1 mouse cellular context compared by ENCODE assay signal in the genomic region with DNA sequence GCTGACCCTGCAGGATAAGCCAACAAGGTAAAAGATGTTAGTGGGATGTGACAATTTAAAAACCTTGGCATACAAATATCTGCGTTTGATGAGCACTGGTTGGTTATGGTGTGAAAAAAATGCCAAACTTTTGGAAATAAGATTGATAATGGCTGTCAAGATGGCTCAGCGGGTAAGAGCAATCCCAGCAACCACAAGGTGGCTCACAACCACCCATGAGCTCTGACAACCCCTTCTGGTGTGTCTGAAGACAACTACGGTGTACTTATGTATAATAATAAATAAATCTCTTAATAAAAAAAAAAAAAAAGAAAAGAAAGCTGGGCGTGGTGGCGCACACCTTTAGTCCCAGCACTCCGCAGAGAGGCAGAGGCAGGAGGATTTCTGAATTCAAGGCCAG.
TF ChIP-seq lines count a peak whose summit lies in the region.

No protein-coding gene starts in this region.

TF ChIP-seq in CH12.LX, 34 proteins besides CTCF, POLR2A, EP300 and RAD21:
- no peak for TF ChIP-seq ETS1 (conservative IDR thresholded peaks at IDR 0.05; ENCODE audit: low read depth, low read length)
- no peak for TF ChIP-seq NRF1 (IDR thresholded peaks at IDR 0.05; ENCODE audit: low read depth, low read length)
- no peak for TF ChIP-seq IRF4 (IDR thresholded peaks at IDR 0.05; ENCODE audit: low read depth, low read length)
- no peak for TF ChIP-seq JUND (conservative IDR thresholded peaks at IDR 0.05; ENCODE audit: low read depth, low read length)
- TF ChIP-seq MEF2A (IDR thresholded peaks at IDR 0.05; ENCODE audit: borderline replicate concordance, low read depth, low read length): no peak
- no peak for TF ChIP-seq NELFE (IDR thresholded peaks at IDR 0.05; ENCODE audit: low read depth, low read length)
- TF ChIP-seq USF1 (IDR thresholded peaks at IDR 0.05; ENCODE audit: low read depth, low read length): no peak
- TF ChIP-seq POLR2AphosphoS2 (IDR thresholded peaks at IDR 0.05; ENCODE audit: low read depth, low read length): no peak
- no peak for TF ChIP-seq ZC3H11A (IDR thresholded peaks at IDR 0.05; ENCODE audit: low read depth, low read length)
- TF ChIP-seq ELF1 (IDR thresholded peaks at IDR 0.05; ENCODE audit: low read depth, low read length): no peak
- no peak for TF ChIP-seq SIN3A (IDR thresholded peaks at IDR 0.05; ENCODE audit: low read length)
- no peak for TF ChIP-seq E2F4 (IDR thresholded peaks at IDR 0.05; ENCODE audit: insufficient replicate concordance, low read depth, low read length)
- no peak for TF ChIP-seq KAT2A (IDR thresholded peaks at IDR 0.05; ENCODE audit: insufficient replicate concordance, low read length)
